Mouse (Mus musculus) midbrain, embryonic 11.5 days (tissue): ENCODE data around the gene Ptprn2. TPM values are rescaled to one million over a fixed set of nuclear protein-coding genes. Genes with fewer than 3 reads are reported as not detected.

Experiments
- ATAC-seq: fragments of 200-750 bp; cut with Nextera tagmentation; 2 replicates; pipeline ENCODE4 v1.8.0; 2017; ENCODE audit warnings: moderate TSS enrichment, moderate library complexity; ENCODE audit not compliant: low FRiP score
- DNase-seq: peaks from one replicate; pipeline ENCODE4 v3.0.0; 2015; ENCODE audit warnings: low spot score; ENCODE audit errors: missing footprints
- H3K27ac ChIP-seq: fragments of 300-500 bp; sonication (generic); 2 replicates; pipeline ENCODE4 v1.5.1; 2014; ENCODE audit warnings: low read depth, low read length
- H3K27me3 ChIP-seq: fragments of 300-500 bp; sonication (generic); 2 replicates; pipeline ENCODE4 v1.6.1; 2014; ENCODE audit warnings: mild to moderate bottlenecking, low read length, moderate library complexity, mixed read lengths; ENCODE audit not compliant: control insufficient read depth, insufficient read depth
- H3K36me3 ChIP-seq: fragments of 300-500 bp; sonication (generic); 2 replicates; pipeline ENCODE4 v1.6.1; 2014; ENCODE audit warnings: mild to moderate bottlenecking, low read length, moderate library complexity, mixed read lengths; ENCODE audit not compliant: control insufficient read depth, insufficient read depth
- H3K4me1 ChIP-seq: fragments of 300-500 bp; sonication (generic); 2 replicates; pipeline ENCODE4 v1.6.1; 2014; ENCODE audit warnings: low read length; ENCODE audit not compliant: control insufficient read depth, insufficient read depth
- H3K4me2 ChIP-seq: fragments of 300-500 bp; sonication (generic); 2 replicates; pipeline ENCODE4 v1.6.1; 2014; ENCODE audit warnings: mild to moderate bottlenecking, moderate library complexity
- H3K4me3 ChIP-seq: fragments of 300-500 bp; sonication (generic); 2 replicates; pipeline ENCODE4 v1.5.1; 2014; ENCODE audit warnings: low read depth, low read length
- H3K9ac ChIP-seq: fragments of 300-500 bp; sonication (generic); 2 replicates; pipeline ENCODE4 v1.6.1; 2014; ENCODE audit warnings: low read length
- H3K9me3 ChIP-seq: fragments of 300-500 bp; sonication (generic); 2 replicates; pipeline ENCODE4 v1.6.1; 2016; ENCODE audit warnings: low read length; ENCODE audit not compliant: control insufficient read depth
- WGBS: fragments of 180-500 bp; shearing (Covaris S2); extraction: QIAGEN DNeasy Blood & Tissue Kit; methylation state at CpG from one replicate; pipeline ENCODE4 v1.1.7; 2014; 5-methylcytosine and 5-hydroxymethylcytosine counted together
- polyA plus RNA-seq: library from polyadenylated mRNA; unstranded; fragments of >200 nt; fragmentation: Nextera tagmentation; extraction: Ambion mirVana; gene quantifications from 2 replicates; pipeline ENCODE4 v1.2.1, GENCODE M21; 2014

The Ptprn2 gene
- polyA plus RNA-seq, 1 experiment from 2014 or later = 7.3 TPM

GRCm38 (mm10) chr12:117254356-117254755 lies 768.8 kb downstream of the Ptprn2 start:
- no peaks in the 10 kb centered on the region for H3K9me3 ChIP-seq
- peaks cover 15% of the 10 kb centered on the region for H3K36me3 ChIP-seq
- no peak for ATAC-seq
- H3K27me3 ChIP-seq = no peaks in the 10 kb centered on the region
- WGBS = 80% methylated on average over 9 of the region's 9 CpGs
- peaks cover 87% of the 10 kb centered on the region for H3K4me1 ChIP-seq
- no peak overlapping the region for H3K4me2 ChIP-seq
- DNase-seq = no peak
- H3K4me3 ChIP-seq = no peak overlapping the region
- no peak overlapping the region for H3K9ac ChIP-seq
- H3K27ac ChIP-seq = peak overlapping the region; percentile 86

- H3K4me3 ChIP-seq = no peak overlapping the region
- H3K4me1 ChIP-seq = peaks cover 86% of the 10 kb centered on the region
- no peaks in the 10 kb centered on the region for H3K9me3 ChIP-seq
- H3K27ac ChIP-seq = peak overlapping the region; percentile 86
- no peaks in the 10 kb centered on the region for H3K27me3 ChIP-seq
- H3K36me3 ChIP-seq = peaks cover 15% of the 10 kb centered on the region
- 12% methylated on average over 6 of the region's 6 CpGs for WGBS
- ATAC-seq (no peak), DNase-seq (peak; percentile 91)
- no peak overlapping the region for H3K4me2 ChIP-seq
- peak overlapping the region; percentile 44 for H3K9ac ChIP-seq
Measured at GRCm38 (mm10) chr12:117255325-117255724, 769.8 kb downstream of the Ptprn2 start.

GRCm38 (mm10) chr12:117255776-117256342 lies 770.3 kb downstream of the Ptprn2 start:
- DNase-seq = peak; percentile 94
- H3K9me3 ChIP-seq = no peaks in the 10 kb centered on the region
- H3K4me1 ChIP-seq = peaks cover 86% of the 10 kb centered on the region
- H3K27ac ChIP-seq = peak overlapping the region; percentile 86
- H3K27me3 ChIP-seq = no peaks in the 10 kb centered on the region
- H3K36me3 ChIP-seq = peaks cover 15% of the 10 kb centered on the region
- no peak overlapping the region for H3K4me2 ChIP-seq
- WGBS = 51% methylated on average over 2 of the region's 2 CpGs
- H3K9ac ChIP-seq = peak overlapping the region; percentile 12; the same call in 1 of the 2 replicates
- ATAC-seq = no peak
- H3K4me3 ChIP-seq = no peak overlapping the region

- ATAC-seq (no peak), DNase-seq (peak; percentile 97)
- Histone ChIP-seq H3K27ac (peak overlapping the region; percentile 99), H3K36me3 (peaks cover 19% of the 10 kb centered on the region), H3K27me3 (no peaks in the 10 kb centered on the region), H3K9me3 (no peaks in the 10 kb centered on the region), H3K4me2 (no peak overlapping the region; the same call in 1 of the 2 replicates), H3K4me3 (no peak overlapping the region), H3K4me1 (peaks cover 80% of the 10 kb centered on the region), H3K9ac (peak overlapping the region; percentile 34; the same call in 1 of the 2 replicates)
- 13% methylated on average over 5 of the region's 5 CpGs for WGBS
Measured at GRCm38 (mm10) chr12:117256849-117257204, 771.3 kb downstream of the Ptprn2 start.

- no peak overlapping the region for H3K4me3 ChIP-seq
- peaks cover 23% of the 10 kb centered on the region for H3K36me3 ChIP-seq
- H3K9ac ChIP-seq = peak overlapping the region; percentile 34; the same call in 1 of the 2 replicates
- no peaks in the 10 kb centered on the region for H3K27me3 ChIP-seq
- ATAC-seq (peak; percentile 88), DNase-seq (peak; percentile 98)
- H3K9me3 ChIP-seq = no peaks in the 10 kb centered on the region
- WGBS = 3% methylated on average over 20 of the region's 20 CpGs
- H3K4me2 ChIP-seq = no peak overlapping the region; the same call in 1 of the 2 replicates
- H3K4me1 ChIP-seq = peaks cover 78% of the 10 kb centered on the region
- H3K27ac ChIP-seq = peak overlapping the region; percentile 99
Measured at GRCm38 (mm10) chr12:117257205-117257920, 771.8 kb downstream of the Ptprn2 start.

GRCm38 (mm10) chr12:117257921-117258497 lies 772.5 kb downstream of the Ptprn2 start:
- ATAC-seq = peak; percentile 15
- peak overlapping the region; percentile 61 for H3K9ac ChIP-seq
- H3K4me3 ChIP-seq = no peak overlapping the region
- H3K27me3 ChIP-seq = no peaks in the 10 kb centered on the region
- peaks cover 80% of the 10 kb centered on the region for H3K4me1 ChIP-seq
- WGBS = 8% methylated on average over 12 of the region's 12 CpGs
- H3K36me3 ChIP-seq = peaks cover 24% of the 10 kb centered on the region
- H3K4me2 ChIP-seq = no peak overlapping the region
- DNase-seq = peak; percentile 97
- peak overlapping the region; percentile 99 for H3K27ac ChIP-seq
- no peaks in the 10 kb centered on the region for H3K9me3 ChIP-seq

- Histone ChIP-seq H3K9ac (no peak overlapping the region), H3K4me3 (no peak overlapping the region), H3K36me3 (peaks cover 11% of the 10 kb centered on the region), H3K9me3 (no peaks in the 10 kb centered on the region), H3K27ac (peak overlapping the region; percentile 56), H3K4me2 (no peak overlapping the region), H3K27me3 (no peaks in the 10 kb centered on the region), H3K4me1 (peaks cover 68% of the 10 kb centered on the region)
- DNase-seq (no peak), ATAC-seq (no peak)
- WGBS = 48% methylated on average over 6 of the region's 6 CpGs
Measured at GRCm38 (mm10) chr12:117260391-117261164, 775.1 kb downstream of the Ptprn2 start.

GRCm38 (mm10) chr12:117261165-117261440 lies 775.6 kb downstream of the Ptprn2 start:
- ATAC-seq (no peak), DNase-seq (no peak)
- whole genome bisulfite sequencing = 40% methylated on average over 3 of the region's 3 CpGs
- no peaks in the 10 kb centered on the region for H3K27me3 ChIP-seq
- peak overlapping the region; percentile 56 for H3K27ac ChIP-seq
- no peaks in the 10 kb centered on the region for H3K9me3 ChIP-seq
- no peak overlapping the region for H3K4me3 ChIP-seq
- no peak overlapping the region for H3K4me2 ChIP-seq
- peaks cover 11% of the 10 kb centered on the region; the same call in 1 of the 2 replicates for H3K36me3 ChIP-seq
- H3K4me1 ChIP-seq = peaks cover 65% of the 10 kb centered on the region
- no peak overlapping the region for H3K9ac ChIP-seq
